Mouse (Mus musculus): ENCODE results near the gene Adipor2.

The Adipor2 gene

GRCm38 (mm10) chr6:119420357-119420756 is 2.9 kb upstream of the Adipor2 start:
- in situ Hi-C loops (cut with MboI, MseI): no loop called here

GRCm38 (mm10) chr6:119419412-119419811 is 1.9 kb upstream of the Adipor2 start:
- in situ Hi-C loops (cut with MboI, MseI): no loop called here

DNA sequence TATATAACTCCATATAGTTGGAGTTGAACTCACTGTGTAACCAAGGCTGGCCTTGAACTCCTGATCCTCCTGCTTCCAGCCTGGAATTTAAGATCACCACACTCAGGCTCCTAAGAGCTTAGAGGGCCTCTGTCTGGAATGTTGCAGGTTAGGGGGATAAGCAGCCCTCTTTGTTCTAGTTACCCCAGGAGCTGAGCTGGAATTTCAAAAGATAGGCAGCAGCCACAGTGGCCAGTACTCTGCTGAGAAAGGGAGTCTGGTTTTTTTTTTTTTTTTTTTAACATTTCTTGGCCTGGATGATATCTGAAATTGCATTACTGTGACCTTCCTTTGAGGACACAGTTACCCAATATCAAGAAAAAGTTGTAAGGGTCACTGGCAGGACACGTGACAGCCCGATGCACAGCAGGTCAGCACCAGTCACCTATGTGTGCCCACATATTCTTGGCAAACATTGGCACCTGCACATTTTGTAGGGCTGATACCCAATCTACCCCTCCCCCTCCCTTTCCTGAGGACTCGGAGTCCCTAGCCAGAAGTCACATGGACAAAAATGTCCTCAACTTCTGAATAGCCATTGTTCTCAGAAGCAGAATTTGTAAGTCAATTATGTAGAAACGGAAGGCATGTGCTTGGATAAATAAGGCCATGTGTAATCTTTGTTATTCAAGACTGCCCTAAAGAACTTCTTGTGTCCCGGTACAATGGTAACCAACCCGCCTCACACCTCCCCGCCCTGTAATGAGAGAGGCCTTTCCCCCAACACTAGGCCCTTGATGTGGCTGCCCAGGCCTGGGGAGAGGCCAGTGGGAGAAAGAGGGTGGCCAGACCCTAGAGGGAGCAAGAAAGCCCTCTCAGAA is 1.1 kb upstream of the Adipor2 start:
- in situ Hi-C loops (cut with MboI, MseI): no loop called here

DNA sequence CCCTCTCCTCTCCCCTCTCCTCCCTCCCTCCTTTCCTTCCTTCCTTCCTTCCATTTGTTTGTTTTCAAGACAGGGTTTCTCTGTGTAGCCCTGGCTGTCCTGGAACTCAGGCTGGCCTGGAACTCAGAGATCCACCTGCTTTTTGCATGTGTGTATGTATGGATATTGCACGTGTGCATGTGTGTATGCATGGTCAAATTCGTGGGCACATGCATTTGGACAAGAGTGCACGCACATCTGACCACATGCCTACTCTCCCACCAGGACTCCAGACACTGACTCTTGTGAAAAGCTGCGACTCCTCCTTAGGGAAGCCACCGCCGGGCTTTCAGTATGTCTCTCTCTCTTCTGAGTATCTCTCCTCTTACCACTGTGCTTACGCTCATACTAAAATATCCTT is 317 bp upstream of the Adipor2 start:
- in situ Hi-C loops (cut with MboI, MseI): no loop called here

DNA sequence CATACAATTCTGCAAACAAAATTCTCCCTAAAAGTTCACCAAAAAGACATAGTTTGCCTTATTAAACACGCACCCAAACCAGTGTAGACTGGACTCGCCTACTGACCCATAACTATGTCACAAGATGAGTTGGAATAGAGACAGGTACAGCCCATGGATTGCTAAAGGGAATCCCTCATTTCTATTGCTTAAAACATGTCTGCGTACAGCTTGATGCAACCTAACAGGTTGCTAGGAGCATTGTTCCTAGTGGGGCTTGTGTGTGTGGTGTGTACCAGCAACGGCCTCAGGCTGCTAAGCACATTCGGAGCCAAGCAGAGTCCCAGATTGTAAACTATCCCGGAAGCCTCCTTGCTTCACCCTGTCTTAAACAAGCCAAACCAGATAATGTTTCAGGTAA is 861 bp downstream of the Adipor2 start:
- in situ Hi-C loops (cut with MboI, MseI): no loop called here

GRCm38 (mm10) chr6:119414262-119415043 is 3.1 kb downstream of the Adipor2 start:
- in situ Hi-C loops (cut with MboI, MseI): no loop called here

GRCm38 (mm10) chr6:119412588-119412987 is 4.9 kb downstream of the Adipor2 start:
- in situ Hi-C loops (cut with MboI, MseI): no loop called here

DNA sequence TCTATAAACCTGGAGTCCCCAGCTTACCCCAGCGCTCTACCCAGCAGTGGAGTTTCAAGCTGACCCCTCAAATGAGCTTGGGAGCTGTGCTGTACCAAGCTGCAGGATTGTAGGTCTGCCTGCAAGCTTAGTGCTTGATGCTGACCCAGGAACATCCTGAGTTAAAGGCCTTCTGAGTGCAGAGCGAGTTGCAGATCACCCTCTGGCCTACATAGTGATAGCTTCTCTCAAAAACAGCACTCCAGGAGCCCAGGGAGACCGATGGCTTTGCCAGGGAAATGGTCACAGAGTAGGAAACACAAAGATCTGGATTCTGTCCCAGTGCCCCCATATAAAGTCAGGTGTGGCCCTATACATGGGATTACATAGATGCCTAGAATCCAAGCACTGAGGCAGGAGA is 6.0 kb downstream of the Adipor2 start:
- in situ Hi-C loops (cut with MboI, MseI): no loop called here

GRCm38 (mm10) chr6:119409766-119410165 is 7.7 kb downstream of the Adipor2 start:
- in situ Hi-C loops (cut with MboI, MseI): no loop called here

GRCm38 (mm10) chr6:119408582-119408981 is 8.9 kb downstream of the Adipor2 start:
- in situ Hi-C loops (cut with MboI, MseI): no loop called here

DNA sequence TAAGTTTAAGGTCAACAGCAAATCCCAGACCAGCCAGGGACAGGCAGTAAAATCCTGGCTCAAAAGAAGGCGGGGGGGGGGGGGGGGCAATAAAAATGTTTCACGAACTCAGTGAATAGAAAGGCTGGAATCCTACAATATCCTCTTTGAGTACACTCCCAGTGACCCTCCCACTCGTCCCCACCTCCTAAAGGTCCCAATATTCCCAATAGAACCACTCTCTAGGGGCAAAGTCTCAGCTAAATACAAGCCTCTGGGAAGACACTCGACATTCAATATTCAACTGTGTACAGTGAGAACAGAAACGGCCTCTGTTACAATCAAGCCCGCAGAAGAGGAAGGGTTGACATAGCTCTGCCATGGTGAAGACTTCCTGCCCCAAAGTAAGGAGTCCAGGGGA is 9.7 kb downstream of the Adipor2 start:
- in situ Hi-C loops (cut with MboI, MseI): no loop called here

DNA sequence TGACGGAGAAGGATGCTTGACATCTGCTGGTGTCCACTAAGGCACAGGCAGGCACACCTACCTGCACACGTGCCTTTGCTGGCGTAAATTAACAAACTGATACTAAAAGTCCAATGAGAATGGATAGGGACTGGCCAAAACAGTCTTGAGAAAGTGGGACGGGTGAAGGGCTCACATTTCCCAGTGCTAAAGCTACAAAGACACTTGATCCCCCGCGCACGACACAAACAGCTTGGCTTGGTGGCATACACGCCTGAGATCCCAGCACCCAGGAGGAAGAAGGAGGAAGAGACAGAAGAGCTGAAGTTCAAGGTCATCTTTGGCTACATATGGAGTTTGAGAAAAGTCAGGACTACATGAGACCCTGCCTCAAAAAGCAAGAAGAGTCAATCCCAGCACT is 11.0 kb downstream of the Adipor2 start:
- in situ Hi-C loops (cut with MboI, MseI): no loop called here

DNA sequence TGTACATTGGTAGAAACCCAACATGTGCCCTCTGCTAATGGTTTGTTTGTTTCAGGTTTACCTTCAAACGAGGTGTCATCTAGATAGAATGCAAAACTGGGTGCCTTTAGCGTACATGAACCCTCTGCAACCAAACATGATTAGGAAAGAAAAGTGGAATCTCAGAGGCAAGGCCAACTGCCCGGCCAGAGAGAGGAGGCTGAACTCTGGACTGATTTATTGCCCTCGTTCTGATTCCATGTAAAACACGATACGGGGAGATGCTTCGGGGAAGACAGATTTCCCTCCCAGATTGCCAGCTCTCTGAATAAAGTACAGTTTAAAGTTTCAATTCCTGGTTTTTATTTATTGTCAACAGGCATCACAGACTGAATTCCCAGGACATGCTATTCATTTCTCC is 12.2 kb downstream of the Adipor2 start:
- in situ Hi-C loops (cut with MboI, MseI): no loop called here

- in situ Hi-C loops (cut with MboI, MseI): no loop called here
Measured at GRCm38 (mm10) chr6:119404854-119405253, 12.7 kb downstream of the Adipor2 start.

- in situ Hi-C loops (cut with MboI, MseI): no loop called here
Measured at GRCm38 (mm10) chr6:119402976-119403375, 14.5 kb downstream of the Adipor2 start.

GRCm38 (mm10) chr6:119401545-119402304 is 15.8 kb downstream of the Adipor2 start:
- in situ Hi-C loops (cut with MboI, MseI): no loop called here

GRCm38 (mm10) chr6:119400649-119401048 is 16.9 kb downstream of the Adipor2 start:
- in situ Hi-C loops (cut with MboI, MseI): no loop called here

DNA sequence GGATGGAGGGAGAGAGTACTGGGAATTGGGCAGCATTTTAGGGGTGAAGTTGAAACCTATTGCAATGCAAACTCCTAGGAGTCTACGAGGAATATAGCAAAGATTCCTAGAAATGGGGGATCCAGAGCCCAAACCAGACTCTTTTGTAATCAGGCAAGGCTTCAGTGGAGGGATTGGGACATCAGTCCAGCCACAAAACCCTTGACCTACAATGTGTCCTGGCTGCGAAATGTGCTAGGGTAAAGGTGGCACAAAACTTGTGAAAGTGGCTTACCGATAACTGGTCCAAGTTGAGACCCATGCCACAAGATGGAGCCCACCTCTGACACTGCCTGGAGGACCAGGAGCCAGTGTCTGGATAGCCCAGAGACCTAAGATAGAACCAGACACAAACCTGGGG is 18.1 kb downstream of the Adipor2 start:
- in situ Hi-C loops (cut with MboI, MseI): loop anchor here (5.0 to 25.0 kb wide), 2 partner anchors 48 to 1512 kb away; no protein-coding TSS in a partner anchor

- in situ Hi-C loops (cut with MboI, MseI): loop anchor here (5.0 to 25.0 kb wide), 2 partner anchors 51 to 1509 kb away; no protein-coding TSS in a partner anchor
Measured at GRCm38 (mm10) chr6:119396309-119396634, 21.2 kb downstream of the Adipor2 start.

DNA sequence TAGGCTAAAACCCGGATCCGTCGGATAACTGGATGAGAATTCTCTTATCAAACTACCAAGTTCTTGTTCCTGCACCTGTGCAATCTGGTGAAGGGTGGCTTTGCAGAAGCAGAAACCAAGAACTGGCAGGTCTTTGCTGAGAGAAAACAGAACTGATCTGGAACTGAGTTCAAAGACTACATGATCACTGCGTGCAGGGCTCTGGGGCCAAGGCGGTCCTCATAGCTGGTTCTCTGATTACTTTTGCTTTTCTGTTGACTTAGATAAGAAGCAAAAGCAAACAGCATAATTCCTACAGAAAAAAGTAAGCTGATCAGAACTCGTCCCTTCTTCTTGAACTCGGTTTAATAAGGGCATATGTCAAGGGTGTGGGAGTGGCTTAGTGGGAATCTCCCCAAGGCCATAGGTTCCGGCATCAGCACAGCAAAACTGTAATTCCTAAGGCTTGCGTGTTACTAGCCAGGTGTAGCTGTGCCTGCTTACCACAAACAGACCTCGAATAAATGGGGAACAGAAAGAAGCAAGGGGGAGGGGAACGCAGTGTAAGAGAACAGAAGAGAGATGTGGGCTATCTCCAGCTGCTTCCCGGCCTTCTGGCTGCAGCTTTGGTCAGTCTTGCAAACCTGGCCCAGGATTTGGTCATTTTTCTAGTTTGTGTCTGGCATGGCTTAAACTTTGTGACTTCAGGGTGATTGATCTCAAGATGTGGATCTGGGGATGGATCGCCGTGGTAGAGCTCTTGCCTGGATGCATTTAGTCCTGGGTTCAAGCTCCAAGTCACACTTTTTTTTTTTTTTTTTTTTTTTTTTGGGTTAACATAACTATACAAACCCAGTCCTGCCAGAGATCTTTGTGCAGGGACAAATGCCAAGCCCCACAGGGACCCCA is 21.8 kb downstream of the Adipor2 start:
- in situ Hi-C loops (cut with MboI, MseI): loop anchor here (5.0 to 25.0 kb wide), 2 partner anchors 52 to 1508 kb away; no protein-coding TSS in a partner anchor

GRCm38 (mm10) chr6:119392836-119393235 is 24.7 kb downstream of the Adipor2 start:
- in situ Hi-C loops (cut with MboI, MseI): loop anchor here (25.0 kb wide), 1 partner anchor 1506 kb away; no protein-coding TSS in a partner anchor

Data from regulatory T cell (primary cell).